Mouse (Mus musculus) layer of hippocampus, postnatal 10 days (tissue): ENCODE measurements around the gene Aunip. TPM values are rescaled to one million over a fixed set of nuclear protein-coding genes. Genes with fewer than 3 reads are reported as not detected.
A peak's percentile ranks its signal among the peaks of the same experiment; 100 is the strongest.
"Not testable (repeated sequence)": the region's sequence is repeated elsewhere in the genome, so short reads cannot be mapped to it uniquely, and the experiment has no call there.

ENCODE experiments used
- DNase-seq, 2 experiments: peaks; one replicate each; pipeline ENCODE4 v3.0.0; 2021; ENCODE audit warnings: low spot score in 2 of 2
- total RNA-seq, 2 experiments: library from RNA; stranded (reverse); gene quantifications; 2 replicates each; pipeline ENCODE4 v1.2.3; 2021

Aunip gene
- total RNA-seq, 2 experiments from 2014 or later: 0.48 to 0.78 TPM

- no peak for DNase-seq
Measured at GRCm38 (mm10) chr4:134485151-134485900, 25.5 kb upstream of the Aunip start.

DNA sequence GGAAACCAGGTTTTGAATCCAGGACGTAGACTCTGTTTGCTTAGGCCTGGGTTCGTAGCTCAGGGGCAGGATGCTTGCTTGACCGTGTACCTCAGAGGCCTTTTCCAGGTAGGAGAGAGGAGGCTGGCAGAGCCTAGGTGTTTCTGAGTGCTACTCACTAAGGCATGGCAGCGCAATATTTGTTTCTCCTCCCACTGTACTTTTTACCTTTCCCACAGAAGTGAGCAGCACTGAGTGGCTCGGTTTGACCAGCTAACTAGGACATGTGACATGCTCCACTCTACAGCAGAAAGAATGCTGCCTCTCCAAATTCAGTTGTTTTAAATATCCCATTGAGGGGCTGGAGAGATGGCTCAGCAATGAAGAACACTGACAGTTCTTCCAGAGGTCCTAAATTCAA, 22.6 kb upstream of the Aunip start:
- no peak for DNase-seq

DNA sequence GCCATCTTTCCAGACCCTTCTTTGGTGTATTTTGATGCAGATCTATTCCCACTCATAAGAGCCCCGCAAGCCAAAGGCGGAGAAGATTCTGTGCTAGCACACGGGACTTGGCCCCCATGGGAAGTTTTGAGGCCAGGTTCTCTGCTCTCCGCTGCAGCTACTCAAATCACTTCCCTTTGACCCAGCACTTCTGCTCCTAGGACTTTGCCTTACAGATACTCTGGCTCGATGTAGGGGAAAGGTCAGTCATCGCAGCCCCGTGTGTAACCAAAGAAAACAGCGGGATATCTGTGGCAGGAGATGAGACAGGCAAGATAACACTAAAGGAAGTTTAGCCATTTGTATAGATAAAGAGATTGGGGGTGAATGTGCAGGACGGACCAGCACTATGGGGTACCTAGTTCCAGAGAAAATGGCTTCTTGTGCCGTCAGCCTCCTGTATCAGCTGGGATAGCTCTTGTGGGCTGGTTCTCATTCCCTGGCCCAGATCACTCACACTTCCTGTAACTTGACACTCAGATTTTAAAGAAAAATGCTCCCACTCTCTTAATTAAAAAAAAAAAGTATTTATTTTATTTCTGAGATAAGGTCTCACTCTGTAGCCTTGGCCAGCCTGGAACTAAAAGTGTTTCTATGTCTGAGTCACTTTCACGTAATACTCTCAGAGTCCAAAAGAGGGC, 20.7 kb upstream of the Aunip start:
- no peak for DNase-seq

- DNase-seq: no peak
Measured at GRCm38 (mm10) chr4:134491716-134492115, 19.1 kb upstream of the Aunip start.

GRCm38 (mm10) chr4:134494161-134494560, 16.6 kb upstream of the Aunip start:
- not testable (repeated sequence) for DNase-seq

GRCm38 (mm10) chr4:134494780-134495545, 15.8 kb upstream of the Aunip start:
- no peak for DNase-seq

- no peak for DNase-seq
Measured at GRCm38 (mm10) chr4:134495546-134495923, 15.3 kb upstream of the Aunip start.

GRCm38 (mm10) chr4:134496595-134497210, 14.1 kb upstream of the Aunip start, which contains the start of gene Paqr7:
Gene Paqr7 (plus strand): TSS chr4:134496697.
- peak; percentile 63 to 79 for DNase-seq

DNA sequence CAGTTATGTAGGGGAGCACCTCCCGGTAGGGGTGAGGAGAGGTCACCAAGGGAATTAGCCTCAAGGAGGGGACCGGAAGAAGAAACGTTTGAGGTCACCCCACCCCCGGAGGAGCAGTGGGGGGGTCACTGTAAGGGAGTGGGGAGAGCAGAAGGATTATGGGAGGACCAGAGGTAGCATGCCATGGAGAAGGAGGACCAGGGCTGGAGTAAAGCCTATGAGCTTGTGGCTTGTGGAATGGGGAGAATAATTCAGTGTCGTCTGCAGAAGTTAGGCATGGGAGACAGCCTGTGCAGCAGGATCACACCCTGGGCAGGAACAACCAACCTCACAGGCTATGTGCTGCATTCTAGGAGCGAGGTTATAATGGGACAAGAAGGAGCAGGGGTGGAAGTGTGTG, 13.6 kb upstream of the Aunip start:
- no peak for DNase-seq

- no peak for DNase-seq
Measured at GRCm38 (mm10) chr4:134497986-134498731, 12.6 kb upstream of the Aunip start.

DNA sequence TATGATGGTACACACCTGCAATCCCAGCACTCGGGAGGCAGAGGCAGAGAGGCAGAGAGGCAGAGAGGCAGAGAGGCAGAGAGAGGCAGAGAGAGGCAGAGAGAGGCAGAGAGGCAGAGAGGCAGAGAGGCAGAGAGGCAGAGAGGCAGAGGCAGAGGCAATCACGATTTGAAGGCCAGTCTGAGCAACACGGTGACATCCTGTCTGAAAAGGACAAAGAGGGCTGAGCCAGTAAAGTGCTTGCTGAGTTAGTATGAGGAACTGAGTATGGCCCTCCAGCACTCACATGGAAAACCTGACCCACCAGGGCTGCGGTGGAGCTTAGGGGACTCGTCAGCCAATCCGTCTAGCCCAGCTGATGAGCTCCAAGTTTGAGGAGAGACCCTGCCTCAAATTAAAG, 11.8 kb upstream of the Aunip start:
- DNase-seq: not testable (repeated sequence)

DNA sequence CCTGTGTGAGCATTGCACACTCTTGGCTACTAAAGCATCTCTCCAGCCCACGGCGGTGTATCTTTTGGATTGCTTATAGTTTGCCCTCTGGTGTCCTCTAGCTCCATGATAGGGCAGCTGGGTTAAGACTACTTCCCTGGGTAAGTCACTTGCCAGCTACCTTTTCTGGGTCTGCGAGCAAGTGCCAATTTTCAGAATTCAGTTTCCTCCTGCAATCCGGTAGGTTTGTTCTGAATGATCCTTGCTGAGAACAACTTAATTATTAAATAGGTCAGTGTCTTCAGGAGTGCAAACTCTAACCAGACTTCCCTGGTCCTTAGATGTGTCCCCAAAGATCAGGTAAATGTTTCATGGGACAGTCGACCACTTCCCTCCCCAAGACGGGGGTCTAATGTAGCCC, 9.7 kb upstream of the Aunip start:
- DNase-seq: no peak

DNA sequence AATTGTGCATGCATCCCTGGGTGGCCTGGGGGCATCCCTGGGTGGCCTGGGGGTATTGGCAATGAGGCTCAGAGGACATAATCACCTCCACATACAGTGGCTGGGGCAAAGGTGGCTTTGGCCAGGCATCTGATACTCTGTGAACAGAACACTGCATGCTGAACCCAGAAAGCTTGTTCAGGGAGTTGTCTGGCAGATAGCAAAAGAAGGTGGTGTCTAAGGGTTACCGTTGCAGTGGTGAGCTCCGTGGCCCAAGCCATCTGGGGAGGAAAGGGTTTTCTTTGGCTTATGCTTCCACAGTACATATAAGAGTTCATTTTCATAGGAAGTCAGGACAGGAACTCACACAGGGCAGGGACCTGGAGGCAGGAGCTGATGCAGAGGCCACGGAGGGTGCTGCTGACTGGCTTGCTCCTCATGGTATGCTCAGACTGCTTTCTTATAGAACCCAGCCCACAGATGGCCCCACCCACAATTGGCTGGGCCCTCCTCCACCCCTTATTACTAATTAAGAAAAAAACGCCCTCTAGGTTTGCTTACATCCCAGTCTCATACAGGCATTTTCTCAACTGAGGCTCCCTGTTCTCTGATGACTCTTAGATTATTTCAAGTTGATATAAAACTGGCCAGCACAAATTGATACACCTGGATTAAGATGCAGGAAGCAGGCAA, 7.0 kb upstream of the Aunip start:
- DNase-seq: no peak

DNA sequence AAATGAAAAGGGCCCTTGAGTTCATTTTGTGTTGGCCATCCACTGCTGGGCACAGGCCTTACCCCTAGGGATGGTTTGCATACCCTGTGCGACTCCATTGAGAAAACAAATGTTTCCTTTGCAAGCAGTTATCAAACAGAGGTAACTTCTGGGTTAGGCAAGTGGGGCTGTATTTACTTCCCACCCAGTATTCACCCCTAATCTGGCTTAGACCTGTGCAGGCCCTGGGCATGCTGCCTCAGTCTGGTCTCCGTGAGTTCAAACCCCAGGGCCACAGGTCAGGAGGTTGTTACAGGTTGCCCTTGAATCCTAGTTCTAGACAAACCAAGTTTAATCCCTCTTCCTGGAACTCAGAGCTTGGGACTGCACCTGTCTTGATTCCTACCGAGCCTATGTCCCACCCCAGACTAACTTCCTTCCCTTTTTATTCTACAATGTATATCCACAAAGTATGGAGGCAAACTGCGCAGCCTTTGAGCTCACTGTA, 5.5 kb upstream of the Aunip start:
- DNase-seq: no peak

DNA sequence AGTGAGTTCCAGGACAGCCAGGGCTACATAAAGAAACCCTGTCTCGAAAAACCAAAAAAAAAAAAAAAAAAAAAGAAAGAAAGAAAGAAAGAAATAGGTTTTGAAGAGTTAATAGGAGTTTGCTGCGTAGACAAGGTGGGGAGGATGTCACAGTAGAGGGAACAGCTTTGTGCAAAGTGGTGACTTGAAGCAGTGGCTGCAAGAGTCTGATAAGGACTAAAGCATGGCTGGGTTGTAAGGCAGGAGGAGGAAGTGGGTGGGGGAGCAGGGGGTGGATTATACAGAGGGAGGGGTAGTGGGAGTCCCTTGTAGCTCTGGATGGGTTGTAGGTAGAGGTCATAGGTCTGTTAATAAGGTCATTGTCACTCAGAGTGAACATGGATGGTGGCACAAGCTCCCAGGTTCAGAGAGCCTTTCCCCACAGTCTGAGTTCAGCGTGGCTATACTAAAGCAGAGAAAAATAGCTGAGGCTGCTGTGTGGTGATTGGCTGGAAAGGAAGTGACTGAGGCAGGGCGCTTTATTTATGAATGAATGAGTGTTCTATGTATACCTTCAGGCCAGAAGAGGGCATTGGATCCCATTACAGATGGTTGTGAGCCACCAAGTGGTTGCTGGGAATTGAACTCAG, 4.7 kb upstream of the Aunip start:
- no peak for DNase-seq

GRCm38 (mm10) chr4:134506713-134507112, 4.1 kb upstream of the Aunip start:
- DNase-seq: no peak

DNA sequence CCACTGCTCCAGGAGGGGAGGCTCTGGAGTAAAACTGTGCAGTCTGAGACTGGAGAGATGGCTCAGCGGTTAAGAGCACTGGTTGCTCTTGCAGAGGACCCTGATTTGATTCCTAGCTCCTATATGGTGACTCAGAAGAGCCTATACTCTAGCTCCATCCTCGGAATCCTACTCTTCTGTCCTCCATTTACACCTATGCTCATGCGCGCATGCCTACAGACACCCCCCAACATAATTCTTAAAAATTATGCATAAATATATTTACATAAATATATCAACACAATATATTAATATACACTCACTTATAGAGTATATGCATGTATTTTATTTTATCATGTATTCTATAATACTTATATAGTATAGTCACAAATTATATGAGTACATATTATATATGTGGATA, 403 bp upstream of the Aunip start:
- no peak for DNase-seq

GRCm38 (mm10) chr4:134511730-134512129, 931 bp downstream of the Aunip start:
- DNase-seq: no peak

- peak; percentile 64 to 67 for DNase-seq
Measured at GRCm38 (mm10) chr4:134512798-134513197, 2.0 kb downstream of the Aunip start.
